Mouse (Mus musculus) forebrain, embryonic 10.5 days (tissue): ENCODE data around the gene Pwwp2a. TPM values are rescaled to one million over a fixed set of nuclear protein-coding genes. Genes with fewer than 3 reads are reported as not detected.
A peak's percentile ranks its signal among the peaks of the same experiment; 100 is the strongest.

Experiments used
- DNase-seq: peaks from one replicate; pipeline ENCODE4 v3.0.0-alpha.2; 2017; ENCODE audit warnings: low spot score; ENCODE audit errors: extremely low spot score
- H3K27ac ChIP-seq: fragments of 300-500 bp; sonication (generic); 2 replicates; pipeline ENCODE4 v1.5.1; 2016; ENCODE audit warnings: mild to moderate bottlenecking
- H3K27me3 ChIP-seq: fragments of 300-500 bp; sonication (generic); 2 replicates; pipeline ENCODE4 v1.6.1; 2016; ENCODE audit warnings: mild to moderate bottlenecking; ENCODE audit not compliant: poor library complexity, severe bottlenecking
- H3K36me3 ChIP-seq: fragments of 300-500 bp; sonication (generic); replicated peaks from 2 replicates; pipeline ENCODE4 v1.6.1; 2016; ENCODE audit warnings: mild to moderate bottlenecking, moderate library complexity
- H3K4me1 ChIP-seq: fragments of 300-500 bp; sonication (generic); 2 replicates; pipeline ENCODE4 v1.6.1; 2016
- H3K4me3 ChIP-seq: fragments of 300-500 bp; sonication (generic); 2 replicates; pipeline ENCODE4 v1.5.1; 2016; ENCODE audit warnings: mild to moderate bottlenecking, moderate library complexity
- H3K9me3 ChIP-seq: fragments of 300-500 bp; sonication (generic); 2 replicates; pipeline ENCODE4 v1.6.1; 2016; ENCODE audit warnings: mild to moderate bottlenecking, moderate library complexity
- WGBS: fragments of 180-500 bp; shearing (Covaris S2); methylation state at CpG from one replicate; pipeline ENCODE4 v1.1.7; 2016; 5-methylcytosine and 5-hydroxymethylcytosine counted together
- polyA plus RNA-seq: library from polyadenylated mRNA; unstranded; fragments of >200 nt; fragmentation: Nextera tagmentation; extraction: Ambion mirVana; gene quantifications from 2 replicates; pipeline ENCODE4 v1.2.1, GENCODE M21; 2016

Pwwp2a gene
- polyA plus RNA-seq, 1 experiment from 2014 or later, result 24.7 TPM

DNA sequence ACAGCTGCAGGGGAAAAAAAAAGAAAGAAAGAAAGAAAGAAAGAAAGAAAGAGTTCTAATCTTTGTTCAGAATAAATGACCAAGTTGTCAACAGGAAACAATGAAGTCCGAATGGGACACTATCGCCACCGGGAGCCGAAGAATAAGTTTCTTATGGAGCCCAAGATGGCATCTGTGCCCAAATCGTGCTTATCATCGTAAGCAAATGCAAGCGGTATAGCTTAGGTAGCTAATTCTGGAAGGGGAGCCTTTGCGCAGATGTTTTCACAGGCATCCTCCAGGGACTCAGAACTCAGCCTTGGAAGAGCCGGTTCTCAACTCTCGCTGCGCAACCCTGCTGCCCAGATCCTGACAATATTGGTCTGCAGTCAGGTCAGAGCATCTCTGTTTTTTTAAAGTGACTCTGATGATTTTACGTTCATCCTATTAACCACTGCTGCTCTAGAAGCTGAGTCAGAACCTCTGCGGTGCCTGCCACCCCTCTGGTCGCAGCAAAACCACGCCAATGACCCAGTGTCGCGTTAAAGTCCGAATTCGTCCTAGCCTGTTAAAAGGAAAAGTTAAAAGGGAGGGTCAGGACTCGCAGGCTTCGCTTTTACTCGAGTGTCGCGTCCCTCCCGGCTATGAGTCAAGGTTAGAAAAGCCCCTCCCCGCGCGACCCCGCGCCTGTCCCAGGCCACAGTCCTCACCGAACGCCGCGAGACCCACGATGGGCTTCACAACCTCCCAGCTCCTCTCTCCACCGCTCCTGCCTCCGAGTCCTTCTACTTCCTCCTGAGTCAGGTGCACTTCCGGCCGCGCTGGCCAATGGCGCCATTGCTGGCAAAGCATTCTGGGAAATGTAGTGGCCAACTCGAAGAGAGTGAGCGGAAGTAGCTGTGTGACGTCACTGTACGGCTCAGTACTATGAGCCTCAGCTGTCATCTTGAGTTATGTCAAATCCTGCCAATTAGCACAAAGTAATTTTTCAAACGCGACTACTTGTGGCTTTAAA lies 65.7 kb downstream of the Pwwp2a start, which contains the start of gene Ttc1:
Gene Ttc1, minus strand, starts transcription at position 776 of the 994 bp plus-strand sequence.
- peaks cover 27% of the 10 kb centered on the region for H3K36me3 ChIP-seq
- 5% methylated on average over 47 of the region's 47 CpGs for WGBS
- no peaks in the 10 kb centered on the region for H3K27me3 ChIP-seq
- H3K4me3 ChIP-seq, result peak within 1 kb of the TSS; percentile 77
- H3K4me1 ChIP-seq, result peaks cover 9% of the 10 kb centered on the region
- H3K9me3 ChIP-seq, result no peaks in the 10 kb centered on the region
- H3K27ac ChIP-seq, result peak within 1 kb of the TSS; percentile 81
- DNase-seq, result peak; percentile 96

DNA sequence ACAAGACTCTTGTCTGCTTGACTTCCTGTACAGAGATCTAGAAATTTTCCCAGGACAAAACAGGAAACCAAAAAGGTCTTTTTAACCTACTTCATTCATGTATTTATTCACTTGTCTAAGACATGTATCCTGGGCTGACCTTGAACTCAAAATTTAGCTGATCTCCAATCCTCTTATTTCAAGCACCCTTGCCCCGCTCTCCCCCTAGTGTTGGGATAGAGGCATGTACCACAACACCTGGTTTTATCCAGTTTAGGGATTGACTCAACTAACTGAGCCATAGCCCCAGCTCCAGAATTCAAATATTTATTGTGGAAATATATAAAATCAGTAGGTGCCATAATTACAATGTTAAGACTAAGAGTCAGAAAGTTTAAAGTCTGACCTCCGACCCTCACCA lies 69.7 kb downstream of the Pwwp2a start:
- H3K27ac ChIP-seq, result no peak overlapping the region
- no peaks in the 10 kb centered on the region for H3K27me3 ChIP-seq
- no peaks in the 10 kb centered on the region for H3K9me3 ChIP-seq
- H3K4me1 ChIP-seq, result peaks cover 8% of the 10 kb centered on the region
- no peaks in the 10 kb centered on the region for H3K36me3 ChIP-seq
- WGBS, result 70% methylated on average over 2 of the region's 2 CpGs
- no peak for DNase-seq
- H3K4me3 ChIP-seq, result no peak overlapping the region

DNA sequence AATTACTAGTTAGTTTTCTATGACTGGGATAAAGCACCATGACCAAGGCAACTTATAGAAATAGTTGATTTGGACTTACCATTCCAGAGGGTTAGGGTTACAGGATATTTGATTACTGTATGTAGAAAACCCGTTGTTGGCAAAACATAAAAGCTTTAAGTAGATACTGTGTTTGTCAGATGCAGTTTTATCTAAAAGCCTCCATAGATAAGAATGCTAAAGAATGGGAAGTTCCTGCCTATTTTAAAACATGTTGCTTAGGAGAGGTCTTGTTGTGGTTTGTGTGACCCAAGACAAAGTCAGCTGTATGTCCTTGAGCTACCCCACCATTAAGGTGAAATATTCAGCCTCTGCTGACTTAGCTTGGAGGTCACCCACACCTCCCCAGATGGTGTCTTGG lies 72.8 kb downstream of the Pwwp2a start:
- no peak for DNase-seq
- Histone ChIP-seq H3K27ac (no peak overlapping the region), H3K9me3 (no peaks in the 10 kb centered on the region), H3K4me1 (no peaks in the 10 kb centered on the region), H3K4me3 (no peak overlapping the region), H3K27me3 (no peaks in the 10 kb centered on the region), H3K36me3 (no peaks in the 10 kb centered on the region)
- WGBS, result 83% methylated on average over 1 of the region's 1 CpGs

DNA sequence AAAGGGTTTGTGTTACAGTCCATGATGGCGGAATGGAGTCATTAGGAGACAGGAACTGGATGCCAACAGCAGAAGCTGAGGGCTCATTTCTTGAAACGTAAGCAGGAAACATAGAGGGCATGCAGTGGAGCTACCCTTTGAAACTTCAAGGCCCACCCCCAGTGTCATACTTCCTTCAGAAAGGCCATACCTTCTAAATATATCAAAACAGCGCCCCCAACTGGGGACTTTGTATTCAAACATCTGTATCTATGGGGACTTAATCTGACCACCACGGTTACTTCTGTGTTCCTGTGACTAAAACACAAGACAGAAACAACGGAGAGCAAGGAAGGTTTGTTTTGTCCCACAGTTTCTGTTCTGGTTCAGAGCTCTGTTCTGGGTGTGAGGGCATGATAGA lies 73.6 kb downstream of the Pwwp2a start:
- DNase-seq, result no peak
- H3K36me3 ChIP-seq, result no peaks in the 10 kb centered on the region
- 69% methylated on average over 5 of the region's 5 CpGs for WGBS
- H3K27ac ChIP-seq, result no peak overlapping the region
- H3K27me3 ChIP-seq, result no peaks in the 10 kb centered on the region
- no peaks in the 10 kb centered on the region for H3K9me3 ChIP-seq
- no peaks in the 10 kb centered on the region for H3K4me1 ChIP-seq
- H3K4me3 ChIP-seq, result no peak overlapping the region

DNA sequence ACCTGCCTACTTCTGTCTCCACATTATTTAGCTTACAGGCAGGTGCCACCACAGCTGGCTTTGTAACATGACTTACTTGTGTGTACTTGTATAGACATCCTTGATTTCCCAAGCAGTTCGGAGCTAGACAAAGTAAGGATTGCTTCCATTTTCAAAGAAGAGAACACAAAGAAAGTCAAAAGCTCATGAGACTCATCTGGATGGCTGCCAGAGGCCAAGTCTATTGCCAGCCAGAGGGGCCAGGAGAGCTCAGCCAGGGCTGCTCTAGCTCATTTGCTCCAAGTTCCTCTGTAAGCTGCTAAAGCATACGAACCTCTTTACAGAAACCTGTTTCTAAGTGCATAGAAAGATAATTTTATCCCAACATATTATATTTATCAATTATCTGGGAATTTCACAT lies 76.6 kb downstream of the Pwwp2a start:
- H3K36me3 ChIP-seq, result no peaks in the 10 kb centered on the region
- no peak overlapping the region for H3K4me3 ChIP-seq
- H3K9me3 ChIP-seq, result no peaks in the 10 kb centered on the region
- no peak overlapping the region for H3K27ac ChIP-seq
- DNase-seq, result no peak
- 75% methylated on average over 2 of the region's 2 CpGs for WGBS
- H3K27me3 ChIP-seq, result peaks cover 8% of the 10 kb centered on the region
- H3K4me1 ChIP-seq, result 0 out of 2 replicates have a peak, but pooled peaks cover 4% of the 10 kb centered on the region

DNA sequence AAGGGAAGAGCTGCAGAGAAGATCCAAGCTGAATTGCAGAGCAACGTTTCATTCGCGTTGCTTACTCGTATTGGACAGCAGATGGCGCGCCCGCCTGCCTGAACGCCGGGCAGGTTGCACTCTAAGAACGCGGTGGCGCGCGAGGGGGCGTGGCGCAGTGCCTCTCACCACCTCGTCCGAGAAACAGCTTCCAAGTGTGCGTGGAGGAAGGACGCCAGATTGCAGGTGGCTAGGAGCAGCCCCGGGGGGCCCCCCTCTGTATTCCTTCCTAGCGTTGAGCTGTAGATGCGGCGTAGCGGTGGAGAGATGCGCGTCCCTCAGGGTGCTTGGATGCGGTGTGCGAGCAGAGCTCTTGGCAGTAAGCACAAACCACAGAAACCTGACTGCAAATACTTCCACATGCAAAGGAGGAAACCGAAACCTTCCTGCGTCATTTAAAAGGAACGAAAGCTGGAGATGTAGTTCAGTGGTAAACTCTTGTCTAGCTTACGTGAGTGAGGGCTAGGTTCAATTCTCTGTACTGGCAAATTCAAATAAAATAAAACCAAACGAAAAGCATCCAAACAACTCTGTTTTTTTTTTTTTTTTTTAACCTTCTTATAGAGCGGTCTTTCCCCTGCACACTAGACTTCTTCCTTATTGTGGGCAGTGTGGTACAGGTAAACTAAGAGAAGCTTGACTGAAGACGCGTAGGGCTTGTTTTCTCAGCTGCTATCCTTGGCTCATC lies 85.3 kb downstream of the Pwwp2a start:
- H3K27ac ChIP-seq, result no peak overlapping the region
- peak; percentile 82 for DNase-seq
- no peaks in the 10 kb centered on the region for H3K36me3 ChIP-seq

DNA sequence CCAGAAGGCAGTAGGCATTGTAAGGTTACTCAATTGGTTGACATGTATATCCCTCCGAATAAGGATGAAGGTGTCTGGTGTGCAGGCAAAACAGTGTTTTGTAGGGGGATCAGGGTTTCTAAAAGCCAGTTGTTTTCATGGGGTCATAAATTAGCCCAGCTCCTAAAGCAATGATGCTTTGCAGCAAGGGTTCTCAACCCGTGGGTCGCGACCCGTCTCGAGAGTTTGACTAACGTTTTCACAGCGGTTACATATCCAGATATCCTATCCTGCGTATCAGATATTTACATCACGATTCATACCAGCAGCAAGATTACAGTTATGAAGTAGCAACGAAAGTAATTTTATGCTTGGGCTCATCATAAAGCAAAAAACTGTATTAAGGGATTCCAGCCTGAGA lies 86.0 kb downstream of the Pwwp2a start:
- 76% methylated on average over 11 of the region's 11 CpGs for WGBS
- Histone ChIP-seq H3K4me1 (no peaks in the 10 kb centered on the region), H3K36me3 (no peaks in the 10 kb centered on the region), H3K9me3 (no peaks in the 10 kb centered on the region), H3K27ac (no peak overlapping the region), H3K27me3 (peaks cover 37% of the 10 kb centered on the region), H3K4me3 (no peak overlapping the region)
- no peak for DNase-seq

More for the DNA sequence above, 85.3 kb downstream of the Pwwp2a start:
- Histone ChIP-seq H3K4me3 (peak overlapping the region; percentile 59), H3K27me3 (peaks cover 38% of the 10 kb centered on the region), H3K9me3 (no peaks in the 10 kb centered on the region), H3K4me1 (no peaks in the 10 kb centered on the region)
- 7% methylated on average over 37 of the region's 37 CpGs for WGBS

DNA sequence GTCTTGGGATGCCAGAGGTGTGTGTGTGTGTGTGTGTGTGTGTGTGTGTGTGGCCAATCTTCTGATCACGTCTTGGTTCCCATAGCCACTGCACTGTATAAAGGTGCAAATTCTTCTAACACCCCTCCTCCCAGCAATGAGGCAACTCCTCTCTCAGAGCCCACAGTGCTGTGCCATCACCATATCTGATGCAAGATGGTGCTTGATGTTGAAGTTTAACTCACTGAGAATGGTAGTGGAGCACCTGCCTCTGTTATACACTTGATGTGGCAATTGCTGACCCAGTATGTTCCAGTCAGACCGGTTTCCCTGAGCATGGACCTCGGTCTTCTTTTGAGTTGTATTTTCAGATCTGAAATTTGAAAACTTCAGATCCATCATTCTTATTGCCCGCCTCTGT lies 88.3 kb downstream of the Pwwp2a start:
- Histone ChIP-seq H3K4me3 (no peak overlapping the region), H3K4me1 (peaks cover 8% of the 10 kb centered on the region; the same call in 1 of the 2 replicates), H3K9me3 (no peaks in the 10 kb centered on the region), H3K27ac (no peak overlapping the region), H3K27me3 (peaks cover 41% of the 10 kb centered on the region), H3K36me3 (no peaks in the 10 kb centered on the region)
- WGBS, result 87% methylated on average over 4 of the region's 4 CpGs
- DNase-seq, result no peak

Other genes starting within 250 kb of the Pwwp2a start
- gene Slu7, start 248.3 kb upstream of the Pwwp2a start, polyA plus RNA-seq, result 52.0 and 53.7 TPM in 2 replicates
- gene C1qtnf2, start 207.7 kb upstream of the Pwwp2a start, polyA plus RNA-seq, result 0.71 and 1.2 TPM in 2 replicates
- 34.8 and 36.9 TPM in 2 replicates for gene Ccnjl, start 153.2 kb upstream of the Pwwp2a start, polyA plus RNA-seq
- gene 4933415A04Rik, start 95.0 kb upstream of the Pwwp2a start, polyA plus RNA-seq, result 10.7 and 11.2 TPM in 2 replicates
- not detected in 2 replicates for gene Fabp6, start 80.5 kb upstream of the Pwwp2a start, polyA plus RNA-seq
- gene Ttc1, start 66.0 kb downstream of the Pwwp2a start, polyA plus RNA-seq, result 78.3 and 80.9 TPM in 2 replicates
- gene Adra1b, start 219.2 kb downstream of the Pwwp2a start, polyA plus RNA-seq, result 0.12 and 0.15 TPM in 2 replicates